Mouse (Mus musculus) liver (tissue): ENCODE data around the gene Nr1i3.

Source experiments
- DNase-seq: peaks from one replicate; pipeline ENCODE4 v3.0.0-alpha.2; 2020; ENCODE audit warnings: mixed read lengths

The Nr1i3 gene

GRCm38 (mm10) chr1:171256937-171257548 lies 43.3 kb downstream of the Nr1i3 start:
- peak; percentile 75 for DNase-seq

- DNase-seq, result no peak
Measured at GRCm38 (mm10) chr1:171257781-171258180, 44.0 kb downstream of the Nr1i3 start.

- no peak for DNase-seq
Measured at GRCm38 (mm10) chr1:171258921-171259320, 45.2 kb downstream of the Nr1i3 start.

DNA sequence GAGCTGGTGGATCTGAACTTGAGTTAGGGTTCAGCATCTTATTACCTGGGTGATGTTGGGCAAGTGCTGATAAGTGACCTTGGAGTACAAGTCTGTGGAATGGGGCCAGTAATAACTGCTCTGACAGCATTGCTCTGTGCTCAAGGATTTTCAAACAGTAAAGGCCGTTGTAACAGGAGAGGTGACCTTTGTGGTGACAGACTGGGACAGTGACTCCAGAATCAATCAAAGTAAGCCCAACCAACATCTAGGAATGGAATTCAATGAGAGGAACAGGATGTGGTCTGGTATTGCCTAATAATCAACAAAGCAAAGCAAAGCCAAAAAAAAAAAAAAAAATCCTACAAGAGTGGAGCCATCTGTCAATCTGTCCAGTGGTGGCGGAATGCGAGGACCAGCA lies 46.5 kb downstream of the Nr1i3 start:
- no peak for DNase-seq

DNA sequence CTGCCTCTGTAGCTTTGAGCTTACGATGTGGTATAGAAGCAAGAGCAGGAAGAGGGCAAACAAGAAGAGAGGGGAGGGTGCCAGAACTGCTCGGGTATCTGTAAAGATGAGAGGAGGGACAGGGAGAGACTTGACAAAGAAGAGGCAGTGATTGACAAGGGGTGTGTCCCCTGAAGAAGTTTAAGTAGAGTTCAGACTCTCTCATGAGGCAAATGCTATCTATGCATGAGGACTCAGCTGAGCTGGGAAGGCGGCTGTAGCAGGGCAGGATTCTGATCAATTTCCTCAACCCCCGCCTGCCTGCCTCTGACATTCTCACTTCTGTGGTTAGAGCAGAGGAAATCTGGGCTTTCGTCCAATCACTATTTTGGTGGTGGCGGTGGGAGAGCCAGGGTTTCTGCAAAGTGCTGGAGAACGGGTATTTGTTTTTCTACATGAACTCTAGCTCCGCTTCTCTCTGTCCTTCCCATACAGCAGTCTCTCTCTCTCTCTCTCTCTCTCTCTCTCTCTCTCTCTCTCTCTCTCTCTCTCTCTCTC lies 48.9 kb downstream of the Nr1i3 start:
- peak; percentile 52 for DNase-seq

DNA sequence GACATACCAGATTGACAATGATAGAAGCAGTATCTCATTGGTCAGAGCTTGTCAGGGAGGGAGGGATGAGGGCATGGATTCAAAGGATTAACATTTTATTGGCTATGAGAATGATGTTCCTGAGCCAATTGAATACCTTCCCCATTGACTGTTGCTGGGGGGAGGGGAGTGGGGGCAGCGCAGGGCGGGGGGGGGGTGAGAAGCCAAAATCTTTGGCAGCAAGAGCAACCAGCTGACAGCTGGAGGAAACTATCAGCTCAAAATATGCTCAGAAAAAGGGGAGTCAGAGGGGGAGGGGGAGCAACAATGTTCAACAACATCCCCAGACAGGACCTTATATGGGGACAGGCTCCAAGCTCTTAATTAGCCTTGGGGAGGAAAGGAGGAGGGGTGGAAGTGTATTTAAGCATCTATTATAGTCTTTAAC lies 49.4 kb downstream of the Nr1i3 start:
- DNase-seq, result peak; percentile 41

GRCm38 (mm10) chr1:171263666-171264461 lies 50.1 kb downstream of the Nr1i3 start:
- no peak for DNase-seq

DNA sequence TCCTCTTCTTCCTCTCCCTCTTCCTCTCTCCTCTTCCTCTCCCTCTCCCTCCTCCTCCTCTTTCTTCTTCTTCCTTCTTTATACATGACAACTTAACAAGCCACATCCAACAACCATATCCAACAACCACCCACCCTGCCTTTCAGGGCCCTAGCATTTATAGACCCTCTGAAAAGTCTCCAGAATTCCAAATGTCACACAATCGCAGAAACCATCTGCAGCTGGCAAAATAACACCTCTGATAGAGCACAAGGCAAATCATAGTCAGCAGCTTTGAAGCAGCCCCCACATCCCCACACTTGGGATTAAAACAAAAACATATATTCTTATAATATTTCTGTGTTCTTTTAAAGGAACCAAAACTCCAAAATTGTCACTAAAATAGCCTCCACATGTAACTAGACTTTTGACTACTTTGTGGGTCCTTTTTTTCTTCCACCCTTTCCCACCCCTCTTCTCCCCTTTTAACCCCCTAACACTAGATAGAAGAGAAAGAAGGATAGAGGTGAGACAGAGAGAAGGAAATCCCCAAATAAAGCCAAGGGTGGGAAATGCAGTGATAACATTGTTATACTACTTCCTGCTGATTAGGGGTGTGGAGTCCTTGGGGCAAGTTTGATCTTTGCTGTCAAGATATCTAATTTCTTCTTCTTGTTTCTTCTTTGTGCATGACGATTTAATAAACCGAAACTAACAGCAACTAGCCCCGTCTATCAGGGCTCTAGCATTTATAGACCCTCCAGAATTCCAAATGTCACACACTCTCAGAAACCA lies 52.4 kb downstream of the Nr1i3 start:
- no peak for DNase-seq

GRCm38 (mm10) chr1:171268341-171268740 lies 54.6 kb downstream of the Nr1i3 start:
- no peak for DNase-seq

- DNase-seq, result peak; percentile 99
Measured at GRCm38 (mm10) chr1:171269848-171270572, 56.2 kb downstream of the Nr1i3 start, which contains the start of gene B4galt3. Gene B4galt3 (plus strand): TSS chr1:171270328.
